Mouse (Mus musculus): ENCODE measurements at regions not wholly inside any gene's neighbourhood (a gene's known extent, or its start where the extent isn't known, plus 50 kb on each side); places are given as distances from the start of the nearest gene placed in this dataset.

- no peak for TF ChIP-seq CTCF (IDR thresholded peaks at IDR 0.05; ENCODE audit: extremely low read depth, insufficient read depth, low read length)
- TF ChIP-seq POLR2A (IDR thresholded peaks at IDR 0.05; ENCODE audit: extremely low read depth, insufficient read depth, low read length): no peak
Observed at GRCm38 (mm10) chr2:117867409-117867808, 244.3 kb upstream of the Thbs1 start.
